ENCODE assay signal across 10 mouse cellular contexts in the genomic region with DNA sequence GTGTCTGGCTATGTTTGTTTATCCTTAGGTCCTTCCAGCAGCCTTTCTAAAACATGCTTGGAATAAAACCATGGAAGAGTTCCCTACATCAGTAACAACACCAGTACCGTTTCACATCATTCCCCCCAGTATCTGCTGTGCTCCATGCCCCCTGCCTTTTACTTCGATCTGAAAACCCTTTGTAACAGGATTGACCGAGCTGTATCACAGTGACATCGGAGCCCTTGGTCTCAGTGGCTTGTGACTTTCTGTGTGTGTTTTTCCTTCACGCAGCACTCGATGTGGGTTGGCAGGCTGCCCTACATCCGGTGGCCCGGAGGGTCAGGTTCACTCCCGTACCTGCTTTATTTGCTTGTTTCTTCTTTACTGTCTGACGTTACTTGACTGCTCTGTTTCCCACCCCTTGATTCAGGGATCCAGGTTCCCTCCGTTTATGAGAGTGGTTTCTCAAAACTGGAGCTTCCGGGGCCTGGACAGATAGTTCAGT.
DNase-seq lines count a peak whose midpoint lies in the region; ATAC-seq and TF ChIP-seq lines count a peak whose summit lies in the region.
"Had no signal": no experiment of that assay in that cellular context is flagged by ENCODE, and none has a peak within 500 bp of the region (broad histone marks: within the 10 kb centered on the region; RNA-seq: fewer than 3 reads in every experiment).

No protein-coding gene starts in this region.

- no peaks in the 10 kb centered on the region for H3K36me3 ChIP-seq in heart, postnatal 0 days (replicated peaks; ENCODE audit: control insufficient read depth, insufficient read depth, low read length)
- no peaks in the 10 kb centered on the region for H3K36me3 ChIP-seq in midbrain, embryonic 10.5 days
- no peaks in the 10 kb centered on the region for H3K36me3 ChIP-seq in midbrain, embryonic 13.5 days
- no peaks in the 10 kb centered on the region for H3K36me3 ChIP-seq in myocyte (ENCODE audit: control insufficient read depth, insufficient read depth)

- H3K4me3 ChIP-seq in heart, postnatal 0 days (ENCODE audit: low read depth, low read length): no peak overlapping the region
- H3K4me3 ChIP-seq in midbrain, embryonic 10.5 days: no peak overlapping the region
- no peak overlapping the region for H3K4me3 ChIP-seq in midbrain, embryonic 13.5 days (replicated peaks)
- H3K4me3 ChIP-seq in embryonic fibroblast, embryonic 13.5 days (ENCODE audit: insufficient read depth, low read length): no peak overlapping the region
- no peak overlapping the region for H3K4me3 ChIP-seq in myocyte
- H3K4me3 ChIP-seq: erythroblast, embryonic 14.5 days had no signal

- H3ac ChIP-seq in myocyte (ENCODE audit: control insufficient read depth, insufficient read length): no peak overlapping the region

- no peak for TF ChIP-seq POLR2A in embryonic fibroblast, embryonic 13.5 days (IDR thresholded peaks at IDR 0.05; ENCODE audit: low read depth, low read length)
- TF ChIP-seq POLR2A in myocyte (IDR thresholded peaks at IDR 0.05; ENCODE audit: insufficient read length, low read depth): no peak

- H3K9me3 ChIP-seq in heart, postnatal 0 days (replicated peaks; ENCODE audit: control insufficient read depth, low read length): no peaks in the 10 kb centered on the region
- no peaks in the 10 kb centered on the region; the same call in 1 of the 2 replicates for H3K9me3 ChIP-seq in midbrain, embryonic 10.5 days (replicated peaks)
- H3K9me3 ChIP-seq in midbrain, embryonic 13.5 days: peaks cover 3% of the 10 kb centered on the region

- H3K27ac ChIP-seq in heart, postnatal 0 days (ENCODE audit: low read depth): peak overlapping the region; percentile 48; the same call in 1 of the 2 replicates
- H3K27ac ChIP-seq in midbrain, embryonic 10.5 days (replicated peaks): peak overlapping the region; percentile 76
- H3K27ac ChIP-seq in midbrain, embryonic 13.5 days: no peak overlapping the region
- peak overlapping the region; percentile 65 for H3K27ac ChIP-seq in embryonic fibroblast, embryonic 13.5 days (ENCODE audit: insufficient read depth, low read length)

- H3K27me3 ChIP-seq in heart, postnatal 0 days (ENCODE audit: control insufficient read depth, insufficient read depth, low read length): no peaks in the 10 kb centered on the region
- no peaks in the 10 kb centered on the region for H3K27me3 ChIP-seq in midbrain, embryonic 10.5 days (ENCODE audit: low read depth, poor library complexity, severe bottlenecking)
- 0 out of 2 replicates have a peak, but pooled peaks cover 4% of the 10 kb centered on the region for H3K27me3 ChIP-seq in midbrain, embryonic 13.5 days
- no peaks in the 10 kb centered on the region for H3K27me3 ChIP-seq in myocyte (ENCODE audit: control insufficient read depth, insufficient read depth, insufficient read length)

- TF ChIP-seq CTCF in heart, postnatal 0 days (IDR thresholded peaks at IDR 0.05; ENCODE audit: low read depth): no peak
- no peak for TF ChIP-seq CTCF in embryonic fibroblast, embryonic 13.5 days (IDR thresholded peaks at IDR 0.05; ENCODE audit: borderline replicate concordance, insufficient read depth, low read length)

- no peak for TF ChIP-seq EP300 in heart, postnatal 0 days (IDR thresholded peaks at IDR 0.05; ENCODE audit: low read depth)

- no peak for ATAC-seq in heart, postnatal 0 days (ENCODE audit: insufficient read depth, low read depth)
- no peak for ATAC-seq in midbrain, embryonic 13.5 days

- no peak overlapping the region for H3K9ac ChIP-seq in heart, postnatal 0 days (replicated peaks; ENCODE audit: low read depth, low read length)
- no peak overlapping the region for H3K9ac ChIP-seq in midbrain, embryonic 13.5 days (replicated peaks)

- intact Hi-C loops in heart, postnatal 14 days (cut with DNase I): no loop called here

- H3K4me1 ChIP-seq in heart, postnatal 0 days (ENCODE audit: control insufficient read depth, insufficient read depth): no peaks in the 10 kb centered on the region
- H3K4me1 ChIP-seq in midbrain, embryonic 10.5 days: peaks cover 16% of the 10 kb centered on the region
- peaks cover 12% of the 10 kb centered on the region for H3K4me1 ChIP-seq in midbrain, embryonic 13.5 days (replicated peaks)
- peaks cover 12% of the 10 kb centered on the region for H3K4me1 ChIP-seq in embryonic fibroblast, embryonic 13.5 days (ENCODE audit: control insufficient read depth, insufficient read depth, low read length)

- 71% methylated on average over 12 of the region's 12 CpGs for WGBS in heart, postnatal 0 days
- 75% methylated on average over 12 of the region's 12 CpGs for WGBS in midbrain, embryonic 10.5 days
- WGBS in midbrain, embryonic 13.5 days: 66% methylated on average over 12 of the region's 12 CpGs

- H3K4me2 ChIP-seq in heart, postnatal 0 days (ENCODE audit: low read depth, low read length): no peak overlapping the region
- H3K4me2 ChIP-seq in midbrain, embryonic 13.5 days (replicated peaks): no peak overlapping the region
- H3K4me2 ChIP-seq in myocyte (ENCODE audit: low read depth): peak overlapping the region; percentile 35

- H3K79me2 ChIP-seq in myocyte (ENCODE audit: control insufficient read depth, insufficient read depth): no peaks in the 10 kb centered on the region

- no peak for DNase-seq in heart, postnatal 0 days (ENCODE audit: low spot score)
- DNase-seq in heart, postnatal 14 days: no peak
- no peak for DNase-seq in midbrain, embryonic 10.5 days (ENCODE audit: low spot score)
- no peak for DNase-seq in frontal cortex, postnatal 25 days (ENCODE audit: low spot score in 2 of 2)
- no peak for DNase-seq in frontal cortex, adult 2 months (ENCODE audit: extremely low spot score in 1 of 2, low spot score in 1 of 2)
- DNase-seq: adrenal gland, postnatal 25 days had no signal

TF ChIP-seq in myocyte, 11 proteins besides CTCF, POLR2A, EP300 and RAD21:
- no peak for TF ChIP-seq E2F4 (IDR thresholded peaks at IDR 0.05; ENCODE audit: insufficient read depth)
